Mouse (Mus musculus) brain, embryonic 14.5 days (tissue): ENCODE measurements at regions not wholly inside any gene's neighbourhood (a gene's known extent, or its start where the extent isn't known, plus 50 kb on each side); places are given as distances from the start of the nearest gene placed in this dataset.

ENCODE experiments used
- CTCF ChIP-seq: fragments of 200-500 bp; IDR thresholded peaks from 2 replicates; pipeline ENCODE4 v1.5.1; 2012; ENCODE audit warnings: inconsistent platforms, mild to moderate bottlenecking, moderate library complexity, borderline replicate concordance; ENCODE audit not compliant: insufficient read depth, insufficient read length; ENCODE audit errors: extremely low read depth
- POLR2A ChIP-seq: fragments of 200-500 bp; IDR thresholded peaks from 2 replicates; pipeline ENCODE4 v1.6.1; 2012; ENCODE audit warnings: mild to moderate bottlenecking, inconsistent platforms, borderline replicate concordance; ENCODE audit not compliant: poor library complexity, insufficient read depth, insufficient read length, severe bottlenecking; ENCODE audit errors: extremely low read depth

DNA sequence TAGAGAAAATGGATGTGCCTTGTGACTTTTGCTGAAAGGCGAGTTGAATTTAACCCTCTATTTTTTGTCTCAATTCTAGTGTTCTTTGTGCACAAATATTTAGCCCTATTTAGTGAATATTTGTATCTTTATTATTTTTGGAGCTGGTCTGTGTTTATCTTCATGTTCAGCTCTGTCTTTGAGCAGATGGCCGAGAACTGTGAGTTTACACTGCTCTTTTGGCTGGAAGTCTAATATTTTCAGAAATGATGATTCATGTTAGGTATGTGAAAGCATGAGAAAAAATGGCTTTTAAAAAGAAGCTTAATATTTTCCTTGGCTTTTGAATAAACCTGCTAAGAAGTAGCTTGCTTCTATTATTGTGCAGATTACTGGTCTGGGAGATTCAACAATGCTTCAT, 505.4 kb downstream of the Sema5a start:
- TF ChIP-seq POLR2A (no peak), CTCF (no peak)
